Mouse (Mus musculus): ENCODE results near the gene Mrpl41. TPM values are rescaled to one million over a fixed set of nuclear protein-coding genes. Genes with fewer than 3 reads are reported as not detected.
"Not testable (repeated sequence)": the region's sequence is repeated elsewhere in the genome, so short reads cannot be mapped to it uniquely, and the experiment has no call there.

Mrpl41 gene
- total RNA-seq, 2 experiments from 2014 or later, result 91.0 to 99.1 TPM

DNA sequence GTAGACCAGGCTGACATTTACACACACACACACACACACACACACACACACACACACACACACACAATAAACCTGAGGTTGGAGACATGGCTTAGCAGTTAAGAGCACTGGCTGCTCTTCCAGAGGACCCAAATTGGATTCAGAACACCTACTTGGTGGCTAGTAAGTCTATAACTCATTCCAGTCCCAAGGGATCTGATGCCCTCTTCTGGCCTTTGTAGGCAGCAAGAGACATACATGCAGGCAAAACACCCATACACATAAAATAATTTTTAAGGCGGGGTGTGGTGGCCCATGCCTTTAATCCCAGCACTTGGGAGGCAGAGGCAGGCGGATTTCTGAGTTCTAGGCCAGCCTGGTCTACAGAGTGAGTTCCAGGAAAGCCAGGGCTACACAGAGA lies 30.6 kb downstream of the Mrpl41 start:
- intact Hi-C loops (cut with DNase I), result loop anchor here (2.0 to 10.0 kb wide), 2 partner anchors 92 to 370 kb away; no protein-coding TSS in a partner anchor
- DNase-seq, result not testable (repeated sequence)

DNA sequence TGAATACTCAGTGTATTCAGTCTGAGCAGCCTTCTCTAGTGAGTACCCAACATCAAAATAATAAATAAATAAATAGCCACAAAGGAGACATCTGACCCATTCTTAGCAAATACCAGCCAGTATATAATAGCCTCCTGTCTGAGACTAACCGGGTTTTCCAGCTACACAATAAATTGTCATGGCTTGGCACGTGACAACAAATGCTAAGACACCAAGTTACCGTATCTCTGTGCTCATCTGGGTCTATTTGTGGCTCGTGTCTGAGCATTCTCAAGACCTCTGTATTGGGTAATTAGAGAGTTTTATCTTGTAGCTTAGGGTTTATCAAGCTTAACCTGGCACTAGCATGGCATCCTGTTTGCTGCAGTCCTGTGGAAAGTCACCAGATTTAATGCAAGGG lies 32.8 kb downstream of the Mrpl41 start:
- no peak for DNase-seq

DNA sequence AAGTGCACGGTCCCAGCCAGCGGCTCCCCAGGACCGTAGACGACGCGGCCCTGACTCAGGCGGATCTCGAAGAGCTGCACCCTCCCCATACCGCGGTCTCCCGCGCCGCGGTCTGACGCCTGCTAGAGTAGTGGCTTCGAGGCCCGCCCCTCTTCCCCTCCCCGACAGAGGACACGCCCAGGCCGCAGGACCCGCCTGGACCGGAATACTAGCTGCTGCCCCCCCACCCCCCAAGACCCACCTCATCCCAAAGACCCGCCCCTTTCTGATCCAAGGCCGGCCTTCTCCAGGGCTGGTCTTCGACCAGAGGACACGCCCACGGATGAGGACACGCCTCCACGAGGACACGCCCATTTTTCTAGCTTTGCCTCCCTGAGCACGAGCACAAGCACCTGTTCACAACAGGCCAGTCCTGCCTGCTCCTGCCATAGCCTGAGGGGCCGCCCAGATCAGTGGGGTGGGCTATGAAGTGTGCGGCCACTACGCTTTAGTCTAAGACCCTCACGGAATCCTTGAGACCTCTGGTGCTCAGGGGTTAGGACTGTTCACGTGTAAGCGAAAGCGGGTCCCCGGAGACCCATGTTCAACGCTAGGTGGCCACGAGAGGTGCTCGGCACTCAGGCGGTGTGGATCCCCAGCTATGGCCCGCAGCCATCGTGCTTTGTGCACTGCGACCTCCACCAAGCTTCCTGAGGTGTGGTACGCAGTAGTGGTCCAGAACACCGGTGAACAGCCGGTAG lies 39.7 kb downstream of the Mrpl41 start, which contains the start of gene Arrdc1:
Gene Arrdc1, minus strand, starts transcription at position 196 of the 740 bp plus-strand sequence.
- DNase-seq, result peak; percentile 83 to 88
- intact Hi-C loops (cut with DNase I), result no loop called here

More for the DNA sequence above, 32.8 kb downstream of the Mrpl41 start:
- intact Hi-C loops (cut with DNase I), result loop anchor here (10.0 kb wide), 1 partner anchor 367 kb away; no protein-coding TSS in a partner anchor

DNA sequence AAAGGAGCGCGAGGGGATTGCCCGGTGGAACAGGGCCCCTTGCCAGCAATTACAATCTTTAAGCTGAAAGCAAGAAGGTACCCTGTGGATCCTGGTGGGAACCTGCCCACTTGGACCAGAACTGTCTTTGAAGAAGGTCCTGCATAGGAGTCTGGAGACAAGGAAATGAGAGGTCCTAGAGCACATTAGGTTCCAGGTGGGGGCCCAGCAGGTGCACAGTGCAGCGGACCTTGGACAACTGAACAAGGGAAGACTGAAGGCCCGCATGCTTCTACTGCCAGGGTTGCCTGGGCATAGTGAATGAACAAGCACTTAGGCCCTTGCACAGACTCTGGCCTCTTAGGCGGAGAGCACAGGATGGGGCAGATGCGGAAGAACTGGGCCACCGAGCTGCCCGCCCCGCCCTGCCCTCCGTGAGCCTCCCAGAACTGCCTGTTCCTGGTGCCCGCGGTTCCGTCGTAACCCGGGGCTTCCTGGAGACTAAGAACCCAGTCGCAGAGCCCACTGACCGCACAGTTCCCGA lies 40.4 kb downstream of the Mrpl41 start:
- peak in 1 of 2 experiments; percentile 14 for DNase-seq
- intact Hi-C loops (cut with DNase I), result no loop called here

DNA sequence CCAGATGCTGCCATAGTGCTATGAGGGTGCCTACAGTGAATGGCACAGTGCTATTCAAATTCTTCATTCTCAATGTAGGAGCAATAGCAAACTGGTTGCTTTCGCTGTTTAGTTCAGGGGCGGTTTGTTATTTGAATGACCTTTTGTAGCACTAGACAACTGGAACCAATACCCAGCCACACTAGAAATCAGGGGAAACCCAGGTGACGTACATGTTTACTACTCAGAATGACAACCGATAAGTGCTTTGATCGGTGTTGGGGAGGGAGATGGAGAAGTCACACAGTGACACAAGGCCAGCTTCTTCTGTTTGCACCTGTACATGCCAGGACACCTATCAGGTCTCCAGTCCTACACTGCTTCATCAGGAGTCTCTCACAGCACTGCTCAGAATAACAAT lies 45.3 kb downstream of the Mrpl41 start:
- intact Hi-C loops (cut with DNase I), result no loop called here
- no peak for DNase-seq

DNA sequence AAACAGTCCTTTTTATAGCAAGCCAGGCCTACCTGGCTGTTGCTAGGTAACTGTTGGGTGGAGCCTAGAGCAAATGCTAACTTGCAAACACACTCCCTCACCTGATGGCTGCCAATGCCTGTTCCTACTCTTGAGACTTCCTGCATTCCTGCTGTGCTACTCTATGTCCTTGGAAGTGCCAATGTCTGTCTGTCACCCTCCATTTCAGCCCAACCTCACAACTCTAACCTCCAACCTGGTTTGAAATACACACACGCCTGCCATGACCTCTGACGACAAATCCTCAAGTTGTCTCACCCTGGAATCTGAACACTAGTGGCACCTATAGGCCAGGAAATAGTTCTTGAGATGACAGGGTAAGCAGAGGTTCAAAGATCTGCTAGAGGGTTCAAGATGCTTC lies 45.8 kb downstream of the Mrpl41 start:
- intact Hi-C loops (cut with DNase I), result no loop called here
- DNase-seq, result no peak

DNA sequence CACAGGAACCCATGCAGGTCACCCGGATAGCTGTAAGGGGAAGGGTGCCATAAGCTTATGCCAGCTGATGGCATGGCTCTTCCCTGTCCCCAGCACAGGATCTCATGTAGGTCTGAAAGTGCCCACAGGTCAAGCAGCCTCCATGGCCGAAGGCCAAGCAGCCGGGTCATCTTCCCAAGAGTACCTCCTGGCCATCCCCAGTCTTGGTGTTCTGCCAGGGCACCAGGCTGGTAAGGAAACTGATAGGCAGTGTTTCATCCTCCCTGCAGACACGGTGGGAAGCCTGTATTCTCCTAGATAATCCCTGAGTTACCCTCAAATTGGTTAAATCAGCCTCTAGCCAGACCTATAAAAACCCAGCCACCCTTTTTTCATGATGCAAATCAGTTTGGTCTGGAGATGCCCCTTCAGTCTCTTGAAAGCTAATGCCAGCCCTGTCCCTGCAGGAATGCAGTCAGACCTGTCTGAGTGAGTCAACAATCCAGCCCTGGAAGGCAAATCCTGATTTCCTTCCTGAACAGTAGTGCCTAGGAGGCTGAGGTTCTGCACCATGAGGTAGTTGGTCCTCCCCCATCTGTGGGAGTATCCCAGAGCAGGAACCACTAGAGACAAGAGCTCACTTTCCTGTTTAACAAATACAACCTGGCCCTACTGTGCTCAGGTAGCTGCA lies 47.0 kb downstream of the Mrpl41 start:
- intact Hi-C loops (cut with DNase I), result no loop called here
- no peak for DNase-seq

DNA sequence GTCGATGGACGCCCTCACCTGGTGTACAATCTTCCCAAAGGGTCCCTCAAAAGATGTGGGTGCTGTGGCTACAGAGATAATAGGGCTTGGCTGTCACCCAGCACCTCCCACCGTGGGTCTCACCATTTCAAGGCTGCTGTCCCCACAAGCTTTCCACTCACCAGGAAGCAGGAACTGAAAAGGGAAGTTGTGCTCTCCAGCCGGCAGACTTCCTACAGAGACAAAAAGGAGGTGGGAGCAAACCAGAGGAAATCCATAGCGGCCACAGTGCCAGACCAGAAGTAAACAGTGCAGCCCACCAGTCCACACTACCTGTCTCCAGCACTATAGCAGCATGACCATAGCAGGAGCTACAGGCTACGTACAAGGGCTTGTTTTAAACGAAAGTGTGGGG lies 47.9 kb downstream of the Mrpl41 start:
- intact Hi-C loops (cut with DNase I), result no loop called here
- no peak for DNase-seq

DNA sequence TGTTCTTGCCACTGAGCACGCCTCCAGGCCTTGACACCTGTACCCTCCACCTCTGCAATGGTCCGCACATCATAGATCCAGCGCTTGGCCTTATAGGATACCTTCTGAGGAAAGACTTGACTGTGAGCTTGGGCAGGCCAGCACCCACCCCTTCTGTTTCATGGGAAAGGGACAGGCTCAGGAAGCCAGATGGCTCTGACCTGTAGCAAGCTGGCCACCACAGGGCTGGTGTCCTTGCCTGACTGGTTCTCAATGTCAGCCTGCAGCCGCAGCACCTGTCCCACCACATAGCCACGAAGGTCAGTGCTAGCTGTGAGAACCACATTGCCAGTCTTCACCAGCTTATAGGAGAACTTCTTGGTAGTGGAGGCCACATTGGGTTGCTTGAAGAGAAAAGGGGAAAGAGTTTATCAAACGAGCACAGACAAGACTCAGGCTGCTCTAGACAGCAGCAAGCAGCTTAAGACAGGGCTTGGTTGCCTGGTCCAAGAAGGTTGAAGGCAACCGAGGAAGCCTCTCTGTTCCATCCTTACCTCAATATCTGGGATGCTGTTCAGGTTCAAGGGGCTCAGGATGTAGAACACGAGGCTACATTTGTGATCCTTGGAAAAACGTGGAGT lies 48.4 kb downstream of the Mrpl41 start:
- intact Hi-C loops (cut with DNase I), result no loop called here
- DNase-seq, result no peak

DNA sequence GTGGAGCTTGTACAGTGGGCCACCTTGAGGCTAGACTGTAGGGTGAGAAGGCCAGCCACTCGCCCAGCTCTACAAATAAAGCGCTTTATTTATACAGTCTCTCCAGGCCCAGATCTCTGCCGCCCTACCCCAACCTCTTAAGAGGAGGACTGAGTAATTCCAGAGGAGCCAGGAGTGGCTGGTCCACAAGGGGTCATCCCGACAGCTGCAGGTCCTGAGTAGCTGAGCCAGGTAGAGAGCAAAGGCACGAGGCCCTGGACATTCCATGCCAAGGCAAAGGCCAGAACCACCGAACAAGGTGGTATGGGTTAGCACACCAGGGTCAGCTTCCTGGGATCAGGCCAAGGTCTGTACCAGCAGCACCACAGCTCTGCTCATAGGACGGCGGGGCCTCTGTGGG lies 49.6 kb downstream of the Mrpl41 start:
- DNase-seq, result no peak
- intact Hi-C loops (cut with DNase I), result no loop called here

Small RNAs within 50 kb of the gene (microRNA-seq; reads per million reads assigned to microRNA genes)
- 0 reads per million in 2 experiments for gene Gm22875 (ENCODE audit: borderline number of aligned reads in 2 of 2)

Other genes with a start within 250 kb of the Mrpl41 start
- under 1 TPM; 0.05 to 0.42 TPM for gene Cacna1b, start 211.9 kb downstream of the Mrpl41 start, total RNA-seq (2021)
- 10 to 100 TPM; 31.7 to 36.7 TPM for gene Ehmt1, start 55.5 kb downstream of the Mrpl41 start, total RNA-seq (2021)
- gene Arrdc1, start 39.8 kb downstream of the Mrpl41 start, total RNA-seq (2021), result 1 to 10 TPM; 4.6 to 7.1 TPM
- 10 to 100 TPM; 16.1 to 18.4 TPM for gene Zmynd19, start 25.3 kb downstream of the Mrpl41 start, total RNA-seq (2021)
- gene Dph7, start 12.7 kb downstream of the Mrpl41 start, total RNA-seq (2021), result 1 to 10 TPM; 5.1 to 6.1 TPM
- 10 to 100 TPM; 33.9 to 35.4 TPM for gene Pnpla7, start 935 bp upstream of the Mrpl41 start, total RNA-seq (2021)
- 10 to 100 TPM; 14.4 to 16.3 TPM for gene Nsmf, start 79.3 kb upstream of the Mrpl41 start, total RNA-seq (2021)
- not detected for gene Entpd8, start 105.2 kb upstream of the Mrpl41 start, total RNA-seq (2021)
- gene Noxa1, start 120.1 kb upstream of the Mrpl41 start, total RNA-seq (2021), result not detected
- gene Nrarp, start 205.7 kb upstream of the Mrpl41 start, total RNA-seq (2021), result 10 to 100 TPM in 1 of 2 experiments, 1 to 10 TPM in 1; 9.7 to 12.0 TPM
- 1 to 10 TPM; 4.0 to 5.2 TPM for gene Tor4a, start 221.8 kb upstream of the Mrpl41 start, total RNA-seq (2021)
- 10 to 100 TPM; 38.7 to 39.9 TPM for gene Nelfb, start 236.4 kb upstream of the Mrpl41 start, total RNA-seq (2021)
- not detected for gene Stpg3, start 239.5 kb upstream of the Mrpl41 start, total RNA-seq (2021)
- gene Fam166a, start 243.6 kb upstream of the Mrpl41 start, total RNA-seq (2021), result not detected
- 100 to 1,000 TPM; 240 to 254 TPM for gene Tubb4b, start 249.6 kb upstream of the Mrpl41 start, total RNA-seq (2021)

Data from heart, postnatal 36 days (tissue).